Mouse (Mus musculus): Measurements from ENCODE around the gene Afm.

DNA sequence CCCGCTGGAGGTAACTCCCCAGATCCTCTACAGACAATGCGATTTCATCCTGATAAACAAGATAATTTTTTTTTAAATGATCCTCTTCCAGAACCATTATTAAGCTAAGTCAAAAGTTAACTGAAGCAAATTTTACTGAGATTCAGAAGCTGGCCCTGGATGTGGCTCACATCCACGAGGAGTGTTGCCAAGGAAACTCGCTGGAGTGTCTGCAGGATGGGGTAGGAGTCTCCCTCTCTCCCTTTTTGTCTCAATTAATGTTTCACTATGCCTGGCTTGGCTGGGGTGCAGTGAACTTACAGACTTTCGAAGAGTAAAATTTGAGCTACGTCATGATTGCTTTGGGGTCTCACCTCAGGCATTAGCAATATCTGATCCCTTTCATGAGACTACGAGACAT lies 19.2 kb upstream of the Afm start:
- TF ChIP-seq EP300 (IDR thresholded peaks at IDR 0.05; ENCODE audit: low read depth) (no peak), CTCF (IDR thresholded peaks at IDR 0.05; ENCODE audit: low read depth) (no peak)
